Mouse (Mus musculus) cerebellum, adult 2 months (tissue): Measurements from ENCODE around the gene Tjp2.

Experiments
- CTCF ChIP-seq: fragments of 200-500 bp; IDR thresholded peaks from 2 replicates; pipeline ENCODE4 v1.5.1; 2011; ENCODE audit warnings: low read depth, mild to moderate bottlenecking, control low read depth, low read length, moderate library complexity, borderline replicate concordance; ENCODE audit not compliant: insufficient read depth
- POLR2A ChIP-seq: fragments of 200-500 bp; IDR thresholded peaks from 2 replicates; pipeline ENCODE4 v1.6.1; 2011; ENCODE audit warnings: low read length, control low read depth, borderline replicate concordance; ENCODE audit not compliant: insufficient read depth

DNA sequence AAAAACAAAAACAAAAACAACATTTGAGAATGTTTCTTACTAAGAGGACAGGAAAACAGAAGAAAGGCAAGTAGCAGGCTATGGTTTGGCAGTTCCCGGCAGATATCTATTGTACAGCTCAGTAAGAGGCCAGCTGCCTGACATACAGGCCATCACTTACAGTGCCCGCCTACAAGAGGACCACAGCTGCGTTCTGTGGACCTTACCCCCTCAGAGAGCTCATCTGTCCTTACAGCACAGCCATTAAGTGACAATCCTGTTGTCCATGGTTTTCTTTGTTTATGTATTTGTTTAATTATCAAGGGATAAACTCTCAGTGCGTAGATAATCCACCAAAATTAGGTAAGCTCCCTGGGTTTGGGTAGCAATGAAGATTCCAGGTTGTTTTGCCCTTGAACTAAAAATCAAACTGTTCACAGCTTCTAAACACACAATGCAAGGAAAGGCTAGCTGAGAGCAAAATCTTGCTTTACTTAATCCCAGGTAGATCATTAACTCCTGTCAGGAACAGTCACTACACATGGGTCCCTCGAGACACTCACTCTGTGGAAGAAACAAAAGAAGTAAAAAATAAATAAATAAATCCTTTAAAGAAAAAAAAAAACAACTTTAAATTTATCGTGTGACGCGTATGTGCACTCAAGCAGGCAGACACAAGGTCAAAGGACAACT lies 69.3 kb downstream of the Tjp2 start:
- TF ChIP-seq POLR2A (no peak), CTCF (no peak)
